Mouse (Mus musculus) heart, postnatal 10 days (tissue): ENCODE results near the gene Atp6v0b. TPM values are rescaled to one million over a fixed set of nuclear protein-coding genes. Genes with fewer than 3 reads are reported as not detected.

ENCODE experiments used
- DNase-seq, 2 experiments: peaks; one replicate each; pipeline ENCODE4 v3.0.0; 2021
- intact Hi-C: fragments of 180-260 bp; cut with DNase I; formaldehyde crosslinking; loops from one replicate; pipeline ENCODE4 v1.15.1; 2025
- total RNA-seq, 2 experiments: library from RNA; stranded (reverse); gene quantifications; 2 replicates each; pipeline ENCODE4 v1.2.3; 2021

The Atp6v0b gene
- total RNA-seq, 2 experiments from 2014 or later: 133 to 134 TPM

GRCm38 (mm10) chr4:117878703-117879102 lies 8.4 kb downstream of the Atp6v0b start:
- no peak for DNase-seq
- intact Hi-C loops: no loop called here

- no peak for DNase-seq
- intact Hi-C loops: no loop called here
Measured at GRCm38 (mm10) chr4:117878301-117878700, 8.8 kb downstream of the Atp6v0b start.

GRCm38 (mm10) chr4:117873615-117874014 lies 13.5 kb downstream of the Atp6v0b start:
- no peak for DNase-seq
- intact Hi-C loops: no loop called here

GRCm38 (mm10) chr4:117872471-117872886 lies 14.7 kb downstream of the Atp6v0b start, which contains the start of gene Ccdc24:
Gene Ccdc24 (minus strand): TSS chr4:117872557.
- intact Hi-C loops: no loop called here
- no peak for DNase-seq

GRCm38 (mm10) chr4:117871787-117872186 lies 15.3 kb downstream of the Atp6v0b start:
- DNase-seq: no peak
- intact Hi-C loops: no loop called here

GRCm38 (mm10) chr4:117870437-117870836 lies 16.7 kb downstream of the Atp6v0b start:
- no peak for DNase-seq
- intact Hi-C loops: no loop called here

- intact Hi-C loops: loop anchor here (10.0 kb wide), 1 partner anchor 165 kb away; no protein-coding TSS in a partner anchor
- no peak for DNase-seq
Measured at GRCm38 (mm10) chr4:117869317-117869716, 17.8 kb downstream of the Atp6v0b start.

- DNase-seq: peak; percentile 67 to 78
- intact Hi-C loops: loop anchor here (1.0 to 10.0 kb wide), 2 partner anchors 39 to 163 kb away; no protein-coding TSS in a partner anchor
Measured at GRCm38 (mm10) chr4:117867823-117868222, 19.3 kb downstream of the Atp6v0b start.

GRCm38 (mm10) chr4:117867000-117867399 lies 20.1 kb downstream of the Atp6v0b start:
- DNase-seq: no peak
- intact Hi-C loops: loop anchor here (1.0 to 10.0 kb wide), 2 partner anchors 162 to 218 kb away; no protein-coding TSS in a partner anchor

- intact Hi-C loops: loop anchor here (1.0 to 10.0 kb wide), 2 partner anchors 161 to 219 kb away; no protein-coding TSS in a partner anchor
- DNase-seq: peak; percentile 79 to 81
Measured at GRCm38 (mm10) chr4:117866083-117866482, 21.1 kb downstream of the Atp6v0b start.

- intact Hi-C loops: loop anchor here (10.0 kb wide), 1 partner anchor 158 kb away; no protein-coding TSS in a partner anchor
- DNase-seq: peak in 1 of 2 experiments; percentile 36
Measured at GRCm38 (mm10) chr4:117862823-117863222, 24.3 kb downstream of the Atp6v0b start.

GRCm38 (mm10) chr4:117860570-117860969 lies 26.6 kb downstream of the Atp6v0b start:
- no peak for DNase-seq
- intact Hi-C loops: loop anchor here (10.0 kb wide), 1 partner anchor 156 kb away; no protein-coding TSS in a partner anchor

GRCm38 (mm10) chr4:117858794-117859193 lies 28.3 kb downstream of the Atp6v0b start:
- DNase-seq: peak; percentile 51 to 75
- intact Hi-C loops: loop anchor here (2.0 kb wide), 1 partner anchor 30 kb away; no protein-coding TSS in a partner anchor

- DNase-seq: no peak
- intact Hi-C loops: no loop called here
Measured at GRCm38 (mm10) chr4:117855146-117855545, 32.0 kb downstream of the Atp6v0b start.

GRCm38 (mm10) chr4:117852152-117852868 lies 34.8 kb downstream of the Atp6v0b start:
- intact Hi-C loops: no loop called here

GRCm38 (mm10) chr4:117850871-117851270 lies 36.3 kb downstream of the Atp6v0b start:
- intact Hi-C loops: no loop called here
- DNase-seq: peak; percentile 61

More at GRCm38 (mm10) chr4:117852152-117852868, 34.8 kb downstream of the Atp6v0b start:
- DNase-seq: no peak

- intact Hi-C loops: no loop called here
- no peak for DNase-seq
Measured at GRCm38 (mm10) chr4:117850176-117850575, 37.0 kb downstream of the Atp6v0b start.

GRCm38 (mm10) chr4:117849506-117849905 lies 37.6 kb downstream of the Atp6v0b start:
- intact Hi-C loops: no loop called here
- no peak for DNase-seq

GRCm38 (mm10) chr4:117849063-117849462 lies 38.1 kb downstream of the Atp6v0b start:
- intact Hi-C loops: no loop called here
- DNase-seq: no peak

GRCm38 (mm10) chr4:117847011-117847410 lies 40.1 kb downstream of the Atp6v0b start:
- no peak for DNase-seq
- intact Hi-C loops: no loop called here

GRCm38 (mm10) chr4:117846261-117846660 lies 40.9 kb downstream of the Atp6v0b start:
- intact Hi-C loops: no loop called here
- no peak for DNase-seq

GRCm38 (mm10) chr4:117845316-117845715 lies 41.8 kb downstream of the Atp6v0b start:
- DNase-seq: no peak
- intact Hi-C loops: no loop called here
